Mouse (Mus musculus): Measurements from ENCODE around the gene Ric1. TPM values are rescaled to one million over a fixed set of nuclear protein-coding genes. Genes with fewer than 3 reads are reported as not detected.
"Not testable (repeated sequence)": the region's sequence is repeated elsewhere in the genome, so short reads cannot be mapped to it uniquely, and the experiment has no call there.

Gene Ric1
- polyA plus RNA-seq, 1 experiment = 11.7 TPM

DNA sequence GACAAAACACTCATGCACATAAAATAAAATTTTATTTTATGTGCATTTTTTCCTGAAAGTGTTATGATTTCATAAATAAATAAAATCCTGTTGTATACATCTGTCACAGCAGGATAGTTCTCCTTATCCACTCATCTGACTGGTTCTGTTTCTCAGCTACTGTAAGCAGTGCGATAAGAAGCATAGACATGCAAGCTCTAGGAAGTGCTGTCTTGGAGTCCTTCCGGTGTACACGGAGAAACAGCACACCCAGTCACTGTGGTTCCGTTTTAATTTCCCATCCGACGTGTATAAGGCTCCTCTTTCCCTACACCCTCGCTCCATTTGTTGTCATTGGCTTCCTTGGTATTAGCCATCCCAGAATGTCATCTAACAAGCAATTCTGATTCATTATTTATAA lies 24.2 kb upstream of the Ric1 start:
- no peak for DNase-seq (ENCODE audit: low spot score)

DNA sequence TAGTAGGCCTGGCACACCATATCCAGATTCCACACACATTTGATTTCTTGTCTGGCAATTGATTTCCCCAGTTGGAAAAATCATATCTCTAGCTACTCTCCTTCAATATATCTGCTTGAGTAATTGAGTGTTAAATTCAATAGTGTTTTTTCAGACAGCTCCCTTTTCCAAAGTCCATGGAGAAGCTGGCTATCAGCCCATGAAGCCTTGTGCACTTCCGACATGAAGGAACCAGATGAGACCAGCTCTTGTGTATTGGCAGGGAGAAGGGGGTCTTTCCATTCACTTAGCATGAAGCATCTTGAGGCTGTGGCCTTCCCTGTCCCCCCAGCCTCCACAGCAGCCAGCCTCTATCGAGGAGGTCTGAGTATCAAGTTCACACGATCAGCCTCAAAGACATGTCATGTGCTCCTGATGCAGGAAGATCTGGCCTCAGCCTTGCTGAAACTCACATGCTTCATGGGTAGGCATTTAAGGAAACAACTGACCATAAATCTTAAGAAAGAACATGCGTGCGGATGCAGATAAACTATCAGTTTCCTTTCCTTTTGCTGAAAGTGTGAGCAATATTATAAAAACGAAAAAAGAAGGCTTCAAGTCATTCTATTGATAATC lies 23.1 kb upstream of the Ric1 start:
- no peak for DNase-seq (ENCODE audit: low spot score)

DNA sequence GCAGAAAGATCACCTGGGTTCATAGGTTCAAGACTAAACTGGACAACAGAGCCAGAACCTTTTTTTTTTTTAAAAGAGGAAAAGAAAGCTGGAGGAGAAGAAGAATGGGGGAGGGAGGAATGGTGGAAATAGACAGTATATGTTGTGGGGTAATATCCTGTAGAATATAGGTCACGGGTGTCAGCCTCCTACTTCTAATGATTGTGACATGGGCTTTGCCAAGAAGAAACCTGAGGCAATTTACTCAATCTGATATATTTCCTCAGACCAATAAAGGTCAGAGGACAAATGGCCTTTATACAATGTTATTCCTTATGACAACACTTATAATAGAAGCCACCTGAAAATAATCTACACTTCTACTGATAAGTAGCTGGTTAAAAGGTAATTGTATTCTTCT lies 21.7 kb upstream of the Ric1 start:
- DNase-seq (ENCODE audit: low spot score) = no peak

DNA sequence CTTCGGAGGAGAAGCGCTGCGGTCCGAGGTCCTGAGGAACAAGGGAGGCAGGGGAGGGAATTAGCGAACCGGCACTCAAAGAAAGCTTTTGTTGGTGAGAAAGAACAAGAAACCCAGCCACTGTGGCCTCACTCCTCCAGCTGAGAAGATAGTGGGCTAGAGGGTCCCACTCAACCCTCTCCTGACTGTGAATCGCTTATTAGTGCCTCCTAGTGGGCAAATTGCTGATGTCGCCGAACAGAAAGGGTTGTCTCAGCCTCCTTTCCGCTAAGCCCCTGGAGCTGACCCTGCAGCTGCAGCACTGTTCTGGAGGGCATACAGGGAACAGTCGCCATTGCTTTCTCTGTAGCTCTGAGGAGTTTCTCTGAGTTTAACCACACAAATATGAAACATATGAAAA lies 21.0 kb upstream of the Ric1 start:
- no peak for DNase-seq (ENCODE audit: low spot score)

DNA sequence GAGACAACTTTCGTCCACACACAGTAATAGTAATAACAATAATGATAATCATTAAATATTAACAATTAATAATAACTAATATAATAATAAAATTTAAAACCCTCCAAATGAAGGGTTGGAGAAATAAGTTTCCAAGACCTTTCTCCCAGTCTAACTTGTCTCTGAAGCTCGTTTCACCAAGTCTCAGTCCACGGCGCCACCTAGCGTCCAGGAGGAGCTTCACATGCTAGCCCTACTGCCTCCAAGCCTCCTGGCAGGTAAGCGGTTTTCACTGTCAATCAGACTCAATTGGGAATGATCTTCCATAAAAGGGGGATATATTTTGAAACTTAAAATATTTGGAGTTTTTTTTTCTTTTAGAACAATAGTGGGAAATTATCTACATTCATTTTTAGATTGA lies 20.6 kb upstream of the Ric1 start:
- DNase-seq (ENCODE audit: low spot score) = peak; percentile 61

DNA sequence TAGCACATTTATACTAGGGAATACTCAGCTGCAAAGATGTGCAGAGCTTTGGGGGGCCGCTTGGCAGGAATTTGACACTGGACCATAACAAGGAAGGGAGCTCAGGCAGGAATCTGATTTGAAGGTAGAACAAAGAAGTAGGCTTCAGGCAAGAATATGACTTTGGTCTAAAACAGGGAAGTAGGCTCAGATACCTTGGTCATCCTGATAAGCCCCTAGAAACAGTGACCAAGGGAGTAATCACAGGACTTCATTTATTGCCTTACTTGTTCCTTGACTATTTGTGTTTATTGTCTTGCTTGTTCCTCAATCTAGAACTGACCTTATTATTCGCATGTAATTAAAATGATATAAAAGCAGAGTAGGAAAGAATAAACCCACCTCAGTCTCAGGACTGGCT lies 18.0 kb upstream of the Ric1 start:
- no peak for DNase-seq (ENCODE audit: low spot score)

DNA sequence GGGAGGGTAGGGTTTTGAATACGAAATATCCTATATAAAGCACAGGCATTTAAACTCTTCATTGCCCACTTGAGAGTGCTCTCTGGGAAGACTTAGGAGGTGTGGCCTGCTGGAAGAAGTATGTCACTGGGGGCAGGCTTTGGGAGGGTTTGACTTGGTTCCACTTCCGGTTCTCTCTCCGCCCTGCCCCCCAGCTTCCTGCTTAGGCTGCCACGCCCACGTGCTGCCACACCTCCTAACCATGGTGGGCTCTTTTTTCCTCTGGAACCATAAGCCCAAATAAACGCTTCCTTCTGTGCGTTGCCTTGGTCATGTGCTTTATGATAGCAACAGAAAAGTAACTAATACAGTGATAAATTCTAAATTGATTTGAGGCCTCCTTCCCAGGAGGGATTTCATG lies 16.5 kb upstream of the Ric1 start:
- no peak for DNase-seq (ENCODE audit: low spot score)

DNA sequence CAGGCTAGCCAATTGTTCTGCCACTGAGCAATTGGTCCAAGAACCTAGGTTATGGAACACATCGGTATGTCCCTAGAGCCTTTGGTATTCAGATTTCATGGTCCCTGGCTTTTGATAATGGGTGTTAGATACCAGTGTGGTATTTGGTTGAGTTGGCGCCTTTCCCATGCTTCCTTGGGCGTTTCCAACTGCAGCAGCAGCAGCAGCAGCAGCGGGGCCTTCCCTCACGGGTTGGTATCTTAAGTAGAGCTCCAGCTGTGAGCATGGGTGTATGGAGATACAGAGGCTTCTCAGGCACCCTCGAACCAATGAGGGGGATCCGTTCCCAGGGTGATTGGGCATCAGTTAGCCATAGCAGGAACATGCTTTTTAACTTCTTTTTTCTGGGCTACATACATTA lies 13.9 kb upstream of the Ric1 start:
- no peak for DNase-seq (ENCODE audit: low spot score)

DNA sequence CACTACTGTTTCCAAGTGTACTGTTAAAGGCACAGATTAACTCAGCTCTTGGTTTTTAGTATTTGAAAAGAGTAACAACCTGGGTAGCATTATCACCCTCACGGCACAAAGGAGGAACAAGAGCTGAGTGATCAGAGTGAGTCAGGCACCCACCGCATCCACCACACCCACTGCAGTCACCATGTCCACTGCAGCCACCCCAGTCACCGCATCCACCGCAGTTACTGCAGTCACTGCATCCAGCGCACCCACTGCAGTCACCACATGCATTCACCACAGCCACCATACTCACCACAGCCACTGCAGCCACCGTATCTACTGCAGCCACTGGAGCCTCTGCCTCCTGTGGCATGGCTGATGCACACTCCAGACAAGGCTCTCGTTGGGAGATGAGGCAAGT lies 12.2 kb upstream of the Ric1 start:
- DNase-seq (ENCODE audit: low spot score) = no peak

DNA sequence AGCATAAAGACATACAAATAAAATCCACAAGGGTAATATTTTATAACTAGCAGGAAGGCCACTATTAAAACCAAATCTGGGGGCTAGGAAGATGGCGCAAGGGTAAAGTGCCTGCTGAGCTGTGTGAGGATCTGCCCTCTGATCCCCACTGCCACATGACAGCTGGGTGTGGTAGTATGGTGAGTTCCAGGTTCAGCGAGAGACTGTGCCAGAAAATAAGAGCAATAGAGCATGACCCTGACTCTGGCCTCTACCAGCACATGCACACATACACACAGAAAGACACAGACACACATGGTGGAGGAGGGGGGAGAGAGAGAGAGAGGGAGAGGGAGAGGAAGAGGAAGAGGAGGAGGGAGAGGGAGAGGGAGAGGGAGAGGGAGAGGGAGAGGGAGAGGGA lies 10.3 kb upstream of the Ric1 start:
- DNase-seq (ENCODE audit: low spot score) = no peak

DNA sequence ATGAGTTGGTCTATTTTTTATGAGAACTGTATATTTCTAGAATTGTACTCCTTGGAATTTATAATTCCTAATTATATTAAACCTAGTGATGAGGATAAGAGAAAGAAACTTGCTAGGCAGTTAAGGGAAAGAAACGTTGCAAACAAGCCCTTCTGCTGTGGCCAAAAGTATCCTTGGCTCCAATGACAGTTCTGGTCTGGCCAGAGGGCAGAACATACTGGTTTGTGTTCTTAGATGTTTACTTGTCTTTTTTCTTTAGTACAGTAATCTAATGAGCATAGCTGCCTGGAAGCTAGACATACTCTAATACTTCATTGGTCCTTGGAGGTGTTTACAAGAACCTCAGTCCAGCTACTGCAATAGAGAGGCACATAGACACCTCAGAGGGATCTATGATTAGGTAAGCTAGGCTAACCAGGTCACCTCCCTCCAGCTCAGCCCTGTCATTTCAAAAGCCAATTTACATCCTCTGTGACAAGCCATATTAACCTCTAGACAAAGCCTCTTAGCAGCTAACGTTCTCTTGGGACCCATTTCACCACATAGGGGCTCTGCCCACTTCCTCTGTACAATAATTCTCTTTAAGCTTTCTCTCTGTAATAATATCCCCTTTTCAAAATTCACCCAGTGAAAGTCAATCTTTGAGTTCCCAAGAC lies 8.8 kb upstream of the Ric1 start:
- no peak for DNase-seq (ENCODE audit: low spot score)

DNA sequence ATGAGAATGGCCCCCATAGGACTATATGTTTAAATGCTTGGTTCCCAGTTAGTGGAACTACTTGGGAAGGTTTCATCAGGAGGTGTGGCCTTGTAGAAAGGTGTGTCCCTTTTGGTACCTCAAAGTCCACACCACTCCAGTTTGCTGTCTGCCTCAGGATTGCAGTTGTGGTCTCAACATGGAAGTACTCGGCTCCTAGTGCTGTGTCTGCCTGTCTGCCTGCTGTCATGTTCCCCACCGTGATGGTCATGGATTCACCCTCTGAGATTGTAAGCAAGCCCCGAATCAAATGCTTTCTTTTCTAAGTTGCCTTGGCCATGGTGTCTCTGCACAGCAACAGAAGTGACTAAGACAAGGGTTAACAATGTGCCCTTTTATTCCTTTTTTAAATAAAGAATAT lies 8.0 kb upstream of the Ric1 start:
- DNase-seq (ENCODE audit: low spot score) = no peak

DNA sequence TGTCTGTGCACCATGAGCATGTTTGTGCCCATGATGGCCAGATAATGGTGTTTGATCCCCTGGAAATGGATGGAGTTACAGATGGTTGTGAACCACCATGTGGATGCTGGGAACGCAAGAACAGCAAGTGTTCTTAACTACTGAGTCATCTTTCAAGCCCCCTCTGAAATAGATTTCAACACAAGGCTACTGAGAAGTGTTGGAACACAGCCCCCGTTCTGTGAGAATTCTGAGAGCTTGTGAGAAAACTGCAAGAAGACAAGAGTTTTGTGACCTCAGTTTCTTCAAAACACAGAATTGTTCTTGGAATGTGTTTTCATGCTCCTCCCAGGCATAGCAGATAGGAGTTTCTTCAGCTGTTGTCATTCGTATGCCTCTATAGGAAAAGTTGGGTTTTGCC lies 6.7 kb upstream of the Ric1 start:
- no peak for DNase-seq (ENCODE audit: low spot score)

DNA sequence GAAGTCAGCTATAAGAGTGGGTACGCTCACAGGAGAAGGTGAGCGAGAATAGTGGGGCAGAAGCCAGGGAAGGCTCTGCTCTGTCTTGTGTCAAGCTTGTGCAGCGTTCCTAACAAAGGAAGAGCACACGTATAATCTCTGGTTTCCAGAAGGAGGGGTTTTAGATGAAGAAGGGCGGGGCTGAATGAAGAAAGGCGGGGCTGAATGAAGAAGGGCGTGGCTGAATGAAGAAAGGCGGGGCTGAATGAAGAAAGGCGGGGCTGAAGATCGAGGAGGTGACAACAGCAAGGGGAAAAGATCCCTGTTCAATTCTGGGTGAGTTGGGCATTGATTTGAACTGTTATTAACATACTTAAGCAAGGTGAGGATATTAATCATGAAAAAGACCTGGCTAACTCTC lies 6.1 kb upstream of the Ric1 start:
- no peak for DNase-seq (ENCODE audit: low spot score)

DNA sequence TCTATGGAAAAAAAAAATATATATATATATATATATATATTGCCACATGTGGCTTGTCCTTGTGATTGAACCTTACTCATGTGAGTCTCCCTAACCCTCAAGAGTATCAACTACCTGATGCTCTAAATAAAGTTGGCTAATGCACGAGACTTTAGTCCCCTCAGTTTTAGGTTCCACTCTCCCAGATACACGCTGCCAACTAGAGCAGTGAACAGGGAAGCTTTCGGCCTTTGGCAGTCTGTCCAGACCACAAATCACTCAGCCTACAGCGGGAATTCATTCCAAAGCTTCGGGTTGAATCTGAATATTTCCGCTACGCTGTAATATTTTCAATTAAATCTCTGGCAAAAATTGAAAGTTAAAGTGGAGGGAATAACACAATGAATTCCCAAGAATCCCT lies 3.7 kb upstream of the Ric1 start:
- no peak for DNase-seq (ENCODE audit: low spot score)

DNA sequence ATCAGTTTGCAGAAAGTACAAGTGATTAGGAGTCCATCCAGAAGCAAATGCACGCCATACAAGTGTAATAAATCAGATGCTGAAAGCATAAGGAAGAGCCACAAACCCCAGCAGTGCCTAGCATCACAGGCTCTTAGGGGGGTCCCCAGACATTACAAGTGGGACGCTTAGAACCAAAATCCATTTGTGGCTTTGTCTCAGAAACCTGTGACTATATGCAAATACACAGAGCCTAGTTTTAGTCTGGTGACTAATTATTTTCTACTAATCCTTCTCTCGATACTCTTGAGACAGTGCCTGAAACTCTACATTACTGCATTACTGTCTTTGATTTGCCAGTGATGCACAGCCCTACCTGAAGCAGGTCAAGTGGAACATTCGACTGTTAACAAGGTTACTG lies 3.2 kb upstream of the Ric1 start:
- DNase-seq (ENCODE audit: low spot score) = no peak

DNA sequence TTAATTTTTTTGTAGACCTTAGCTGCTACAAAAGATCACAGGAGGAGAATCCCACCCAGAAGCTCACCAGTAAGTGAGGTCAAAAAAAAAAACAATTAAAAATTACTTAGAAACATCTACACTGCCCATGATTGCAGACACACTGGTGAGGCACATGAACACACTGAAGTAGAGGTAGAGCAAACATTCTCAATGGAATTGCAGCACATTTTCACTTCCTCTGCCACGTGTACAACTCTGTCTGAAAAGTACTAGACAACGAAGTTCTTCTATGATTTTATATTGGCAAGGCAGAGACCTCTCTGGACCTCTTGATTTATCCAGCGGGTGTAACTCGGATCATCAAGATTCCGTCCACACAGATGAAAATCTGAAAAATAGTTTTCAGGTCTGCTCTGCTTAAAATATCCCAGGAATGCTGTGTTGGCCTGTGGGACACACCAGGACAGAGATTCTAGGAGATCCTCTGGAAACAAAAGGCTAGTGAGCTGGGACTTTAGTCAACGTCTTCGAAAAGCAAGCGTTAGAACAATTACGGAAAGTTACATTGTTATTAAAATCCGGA lies 1.0 kb upstream of the Ric1 start:
- no peak for DNase-seq (ENCODE audit: low spot score)

DNA sequence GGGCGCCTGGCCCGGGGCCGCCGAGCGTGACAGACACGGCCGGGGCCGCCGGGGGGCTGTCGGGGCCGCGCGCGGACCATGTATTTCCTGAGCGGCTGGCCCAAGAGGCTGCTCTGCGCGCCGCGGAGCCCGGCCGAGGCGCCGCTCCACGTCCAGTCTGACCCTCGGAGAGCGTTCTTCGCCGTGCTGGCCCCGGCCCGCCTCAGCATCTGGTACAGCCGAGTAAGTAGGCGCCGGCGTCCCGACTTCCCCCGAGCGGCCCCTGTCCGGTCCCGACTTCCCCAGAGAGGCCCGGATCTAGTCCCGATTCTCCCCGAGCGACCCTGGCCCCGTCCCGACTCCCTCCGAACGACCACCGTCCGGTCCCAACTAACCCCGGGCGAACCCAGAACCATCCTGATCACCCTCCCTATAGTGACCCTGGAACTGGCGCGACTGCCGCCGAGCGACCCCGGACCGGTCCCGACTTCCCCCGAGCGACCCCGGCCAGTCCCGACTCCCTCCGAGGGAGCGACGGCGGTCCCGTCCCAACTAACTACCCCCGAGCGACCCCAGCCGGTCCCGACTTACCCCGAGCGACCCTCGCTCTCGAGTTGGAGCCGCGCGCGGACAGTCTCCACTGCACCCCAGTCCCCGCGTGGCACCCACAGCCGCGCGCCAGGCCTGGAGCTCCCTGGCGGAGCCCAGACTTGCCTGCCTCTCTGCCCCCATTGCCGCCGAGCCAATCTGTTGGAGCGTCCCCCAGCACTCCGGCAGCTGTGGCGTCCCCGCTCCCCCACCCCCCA lies 555 bp downstream of the Ric1 start:
- DNase-seq (ENCODE audit: low spot score) = peak; percentile 61

DNA sequence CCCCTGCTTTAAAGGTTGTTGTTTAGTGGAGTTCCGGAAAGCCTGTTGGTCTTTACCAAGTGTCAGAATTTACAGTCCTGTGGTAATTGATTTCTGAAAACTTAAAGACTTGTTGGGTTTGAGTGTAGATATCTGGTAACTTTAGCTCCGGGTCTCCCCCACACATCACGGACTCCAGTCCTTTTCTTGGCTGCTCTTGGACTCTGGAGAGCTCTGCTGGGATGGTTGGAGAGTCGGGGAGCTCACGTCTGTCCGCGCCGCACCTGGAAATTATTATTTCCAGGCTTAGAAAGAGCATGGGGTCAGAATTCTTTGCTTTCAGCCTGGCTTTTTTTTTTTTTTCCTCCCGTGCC lies 1.1 kb downstream of the Ric1 start:
- no peak for DNase-seq (ENCODE audit: low spot score)

DNA sequence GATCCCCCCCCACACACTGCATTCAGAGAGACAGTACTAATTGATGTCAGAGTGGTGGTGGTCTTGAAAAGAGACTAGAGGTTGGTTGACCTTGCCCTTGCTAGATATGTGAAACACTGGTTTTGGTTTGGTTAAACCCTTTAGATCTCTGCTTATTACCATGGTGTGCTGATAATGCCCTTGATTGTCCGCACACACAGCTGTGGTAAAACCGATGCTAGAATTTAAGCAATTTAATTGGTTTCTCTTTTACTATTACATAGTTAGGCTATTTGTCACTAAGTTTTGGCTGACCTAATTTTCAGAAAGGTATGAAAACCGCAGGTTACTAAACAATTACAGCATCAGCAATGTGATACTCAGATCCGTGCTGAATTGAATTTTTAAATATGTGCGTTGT lies 1.6 kb downstream of the Ric1 start:
- no peak for DNase-seq (ENCODE audit: low spot score)

DNA sequence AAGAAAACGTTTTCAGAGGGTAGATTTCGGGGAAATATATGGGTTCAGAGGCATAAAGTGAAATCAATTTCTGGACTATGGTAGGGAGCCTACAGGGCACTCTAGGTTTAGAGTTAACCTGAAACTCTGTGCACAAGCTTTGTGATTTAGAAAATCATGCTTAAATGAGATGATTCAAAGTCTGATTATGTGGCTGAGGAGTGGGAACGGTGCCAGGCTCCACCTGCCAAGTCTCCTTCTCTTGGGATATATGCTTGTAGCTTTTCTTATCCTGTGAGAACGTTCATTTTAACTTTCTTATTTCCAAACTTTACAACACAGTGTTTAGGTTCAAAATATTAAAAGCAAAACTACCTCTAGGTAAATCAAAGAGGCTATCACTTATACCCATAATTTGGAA lies 2.5 kb downstream of the Ric1 start:
- no peak for DNase-seq (ENCODE audit: low spot score)

DNA sequence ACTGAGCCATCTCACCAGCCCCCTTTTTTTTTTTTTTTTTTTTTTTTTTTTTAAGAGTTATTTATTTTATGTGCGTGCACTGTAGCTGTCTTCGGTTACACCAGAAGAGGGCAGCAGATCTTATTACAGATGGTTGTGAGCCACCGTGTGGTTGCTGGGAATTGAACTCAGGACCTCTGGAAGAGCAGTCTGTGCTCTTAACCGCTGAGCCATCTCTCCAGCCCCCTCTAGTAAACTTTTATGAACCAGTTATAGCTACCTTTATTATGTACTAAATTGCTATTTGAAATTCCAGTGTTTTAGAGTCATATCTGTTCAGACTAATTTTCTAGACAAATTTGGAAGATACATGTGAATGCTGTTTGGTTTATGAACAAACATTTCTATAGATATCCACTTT lies 3.5 kb downstream of the Ric1 start:
- not testable (repeated sequence) for DNase-seq (ENCODE audit: low spot score)

DNA sequence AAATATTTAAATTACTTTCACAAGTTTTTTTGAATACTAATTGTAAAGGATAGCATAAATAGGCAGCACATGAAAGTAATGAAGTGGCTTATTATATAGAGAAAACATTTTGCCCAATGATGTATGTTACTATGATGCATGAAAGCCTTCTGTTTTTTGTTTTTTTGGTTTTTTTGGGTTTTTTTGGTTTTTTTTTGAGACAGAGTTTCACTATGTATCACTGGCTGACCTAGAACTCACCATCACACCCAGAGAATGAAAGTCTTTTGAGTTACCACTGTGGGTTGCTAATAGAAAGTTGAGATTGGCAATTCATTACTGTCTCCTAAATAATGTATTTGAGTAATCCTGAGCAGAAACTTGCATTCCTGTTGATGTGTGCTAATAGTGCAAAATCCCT lies 4.8 kb downstream of the Ric1 start:
- DNase-seq (ENCODE audit: low spot score) = no peak
